Mouse (Mus musculus): ENCODE measurements around the gene Gsap. TPM values are rescaled to one million over a fixed set of nuclear protein-coding genes. Genes with fewer than 3 reads are reported as not detected.
"Not testable (repeated sequence)": the region's sequence is repeated elsewhere in the genome, so short reads cannot be mapped to it uniquely, and the experiment has no call there.

Gene Gsap
- polyA plus RNA-seq, 1 experiment from 2014 or later = 4.7 TPM

GRCm38 (mm10) chr5:21163421-21163820 lies 22.6 kb upstream of the Gsap start:
- no peaks in the 10 kb centered on the region for H3K9me3 ChIP-seq
- H3K4me1 ChIP-seq (replicated peaks) = no peaks in the 10 kb centered on the region
- no peaks in the 10 kb centered on the region for H3K36me3 ChIP-seq
- no peak overlapping the region for H3K9ac ChIP-seq (replicated peaks)
- WGBS = 85% methylated on average over 3 of the region's 3 CpGs
- H3K4me3 ChIP-seq (replicated peaks) = no peak overlapping the region
- no peak for ATAC-seq
- no peak overlapping the region for H3K4me2 ChIP-seq (replicated peaks)
- H3K27me3 ChIP-seq = no peaks in the 10 kb centered on the region
- H3K27ac ChIP-seq = no peak overlapping the region

DNA sequence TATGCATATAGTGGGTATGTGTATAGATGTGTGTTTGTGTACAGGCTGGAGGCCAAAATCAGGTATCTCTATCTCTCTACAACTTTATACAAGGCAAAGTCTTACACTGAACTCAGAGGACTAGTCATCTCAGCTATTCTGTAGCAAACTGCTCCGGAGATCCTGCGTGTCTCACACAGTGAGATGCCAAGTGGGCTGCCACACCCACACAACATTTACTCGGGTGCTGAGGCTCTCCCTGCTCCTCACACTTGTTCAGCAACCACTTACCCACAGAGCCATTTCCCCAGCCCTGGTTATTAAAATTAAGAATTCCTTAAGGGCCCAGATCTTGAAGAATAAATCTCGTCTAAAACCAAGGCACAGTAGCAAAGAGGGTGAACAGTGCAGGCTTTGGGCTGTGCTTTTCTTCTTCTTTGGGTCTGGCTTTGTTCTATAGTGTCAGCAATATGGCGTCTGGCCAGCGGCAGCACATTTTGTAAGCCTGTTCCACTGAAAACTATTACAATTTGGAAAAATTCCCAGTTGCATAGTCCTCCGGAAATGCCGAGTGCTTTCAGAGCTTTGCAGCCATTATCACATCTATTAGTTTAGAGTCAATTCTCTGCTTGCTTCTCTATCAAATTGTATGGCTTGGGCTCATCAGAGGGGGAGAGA lies 17.2 kb upstream of the Gsap start:
- Histone ChIP-seq H3K4me1 (replicated peaks) (0 out of 2 replicates have a peak, but pooled peaks cover 12% of the 10 kb centered on the region), H3K9me3 (no peaks in the 10 kb centered on the region), H3K4me3 (replicated peaks) (no peak overlapping the region), H3K27ac (peak overlapping the region; percentile 51), H3K4me2 (replicated peaks) (no peak overlapping the region), H3K27me3 (no peaks in the 10 kb centered on the region), H3K9ac (replicated peaks) (no peak overlapping the region), H3K36me3 (no peaks in the 10 kb centered on the region)
- 52% methylated on average over 8 of the region's 8 CpGs for WGBS
- peak; percentile 41; the same call in 1 of the 2 replicates for ATAC-seq

DNA sequence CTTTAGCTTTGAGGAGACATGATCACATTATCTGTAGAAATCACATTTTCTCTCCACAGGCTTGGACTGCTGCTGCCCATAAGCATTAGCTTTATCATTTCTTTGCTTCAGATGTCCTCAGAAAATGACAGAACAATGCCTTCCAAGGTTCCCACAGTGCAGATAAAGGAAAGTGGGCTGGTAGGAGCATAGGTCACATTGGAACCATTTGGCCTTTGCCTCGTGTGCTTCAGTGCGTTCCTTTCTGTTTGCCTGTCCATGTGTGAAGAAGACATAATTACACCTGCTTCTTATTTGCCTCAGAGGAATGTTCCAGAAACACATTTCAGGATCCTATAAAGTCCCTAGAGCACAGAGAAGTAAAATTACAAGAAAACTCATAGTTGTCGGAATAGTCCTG lies 16.7 kb upstream of the Gsap start:
- Histone ChIP-seq H3K36me3 (no peaks in the 10 kb centered on the region), H3K27me3 (no peaks in the 10 kb centered on the region), H3K9me3 (no peaks in the 10 kb centered on the region), H3K9ac (replicated peaks) (no peak overlapping the region), H3K4me2 (replicated peaks) (no peak overlapping the region), H3K4me3 (replicated peaks) (no peak overlapping the region), H3K27ac (0 out of 2 replicates have a peak overlapping the region, but pooled peaks have one; percentile 51), H3K4me1 (replicated peaks) (0 out of 2 replicates have a peak, but pooled peaks cover 12% of the 10 kb centered on the region)
- WGBS = 41% methylated on average over 3 of the region's 3 CpGs
- ATAC-seq = peak; percentile 19; the same call in 1 of the 2 replicates

DNA sequence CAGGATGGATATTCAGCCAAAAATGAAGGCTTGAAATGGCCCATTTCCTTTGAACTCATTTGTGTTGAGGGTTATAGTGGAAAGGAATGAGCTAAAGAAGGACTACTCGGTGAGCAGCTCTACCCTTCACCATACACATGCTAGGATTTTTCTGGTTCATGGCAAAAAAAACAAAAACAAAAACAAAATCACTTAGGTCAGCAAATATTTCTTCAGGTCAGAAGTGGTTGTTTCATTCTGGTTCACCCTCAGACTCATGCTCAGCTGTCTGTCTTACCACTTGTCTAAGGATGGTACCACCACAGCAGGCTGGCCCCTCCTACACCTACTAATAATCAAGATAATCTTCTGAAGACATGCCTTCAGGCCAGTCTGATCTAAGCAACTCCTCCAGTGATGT lies 16.2 kb upstream of the Gsap start:
- H3K27ac ChIP-seq = no peak overlapping the region
- 74% methylated on average over 1 of the region's 1 CpGs for WGBS
- H3K4me3 ChIP-seq (replicated peaks) = no peak overlapping the region
- 0 out of 2 replicates have a peak, but pooled peaks cover 12% of the 10 kb centered on the region for H3K4me1 ChIP-seq (replicated peaks)
- H3K9me3 ChIP-seq = no peaks in the 10 kb centered on the region
- no peaks in the 10 kb centered on the region for H3K27me3 ChIP-seq
- H3K9ac ChIP-seq (replicated peaks) = no peak overlapping the region
- H3K36me3 ChIP-seq = no peaks in the 10 kb centered on the region
- no peak overlapping the region for H3K4me2 ChIP-seq (replicated peaks)
- ATAC-seq = no peak

DNA sequence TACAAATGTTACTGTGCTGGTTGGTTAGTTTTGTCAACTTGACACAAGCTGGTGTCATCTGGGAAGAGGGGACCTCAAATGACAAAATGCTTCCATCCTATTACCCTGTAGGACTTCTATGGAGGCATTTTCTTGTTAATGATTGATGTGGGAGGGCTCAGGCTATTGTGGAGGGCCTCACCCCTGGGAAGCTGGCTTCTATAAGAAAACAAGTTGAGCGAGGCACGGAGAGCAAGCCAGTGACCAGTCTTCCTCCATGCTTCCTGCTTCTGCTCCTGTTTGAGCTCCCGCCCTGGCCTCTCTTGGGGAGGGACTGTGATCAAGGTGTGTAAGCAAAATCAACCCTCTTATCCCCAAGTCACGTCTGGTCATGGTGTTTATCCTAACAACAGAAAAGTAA lies 15.6 kb upstream of the Gsap start:
- Histone ChIP-seq H3K4me3 (replicated peaks) (no peak overlapping the region), H3K9ac (replicated peaks) (no peak overlapping the region), H3K9me3 (no peaks in the 10 kb centered on the region), H3K36me3 (no peaks in the 10 kb centered on the region), H3K4me1 (replicated peaks) (peaks cover 17% of the 10 kb centered on the region), H3K4me2 (replicated peaks) (no peak overlapping the region), H3K27ac (no peak overlapping the region), H3K27me3 (no peaks in the 10 kb centered on the region)
- whole genome bisulfite sequencing = 42% methylated on average over 4 of the region's 4 CpGs
- no peak for ATAC-seq

GRCm38 (mm10) chr5:21170898-21171297 lies 15.2 kb upstream of the Gsap start:
- WGBS = 67% methylated on average over 5 of the region's 5 CpGs
- H3K27ac ChIP-seq = peak overlapping the region; percentile 32; the same call in 1 of the 2 replicates
- no peak overlapping the region for H3K9ac ChIP-seq (replicated peaks)
- H3K27me3 ChIP-seq = no peaks in the 10 kb centered on the region
- H3K4me1 ChIP-seq (replicated peaks) = peaks cover 21% of the 10 kb centered on the region
- ATAC-seq = no peak
- no peak overlapping the region for H3K4me2 ChIP-seq (replicated peaks)
- H3K36me3 ChIP-seq = no peaks in the 10 kb centered on the region
- H3K4me3 ChIP-seq (replicated peaks) = no peak overlapping the region
- H3K9me3 ChIP-seq = no peaks in the 10 kb centered on the region

- Histone ChIP-seq H3K4me1 (replicated peaks) (peaks cover 23% of the 10 kb centered on the region), H3K4me3 (replicated peaks) (no peak overlapping the region), H3K27ac (peak overlapping the region; percentile 32; the same call in 1 of the 2 replicates), H3K36me3 (no peaks in the 10 kb centered on the region), H3K4me2 (replicated peaks) (no peak overlapping the region), H3K27me3 (no peaks in the 10 kb centered on the region), H3K9ac (replicated peaks) (no peak overlapping the region), H3K9me3 (no peaks in the 10 kb centered on the region)
- ATAC-seq = no peak
- 53% methylated on average over 6 of the region's 6 CpGs for WGBS
Measured at GRCm38 (mm10) chr5:21171336-21171735, 14.7 kb upstream of the Gsap start.

DNA sequence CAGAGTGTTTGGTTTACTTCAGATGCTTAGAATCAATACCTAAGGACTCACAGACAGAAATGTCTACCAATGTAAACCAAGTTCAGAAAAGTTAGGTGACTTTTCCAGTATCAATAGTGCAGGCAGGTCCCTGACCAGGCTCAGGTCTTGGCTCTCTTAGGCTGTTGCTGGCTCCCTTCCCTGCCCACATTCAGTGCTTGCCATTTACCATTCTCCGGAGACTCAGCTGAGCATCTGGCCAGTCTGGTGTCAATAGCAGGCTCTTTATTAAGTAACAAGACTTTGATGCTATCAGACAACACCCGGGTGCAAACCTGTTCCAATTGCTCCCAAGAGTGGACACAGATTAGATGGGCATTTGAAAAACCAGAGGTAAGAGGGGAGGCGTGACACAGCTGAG lies 13.7 kb upstream of the Gsap start:
- ATAC-seq = no peak
- Histone ChIP-seq H3K36me3 (no peaks in the 10 kb centered on the region), H3K4me3 (replicated peaks) (no peak overlapping the region), H3K27me3 (no peaks in the 10 kb centered on the region), H3K27ac (no peak overlapping the region), H3K4me2 (replicated peaks) (no peak overlapping the region), H3K9me3 (no peaks in the 10 kb centered on the region), H3K9ac (replicated peaks) (no peak overlapping the region), H3K4me1 (replicated peaks) (peaks cover 23% of the 10 kb centered on the region)
- WGBS = 65% methylated on average over 3 of the region's 3 CpGs

DNA sequence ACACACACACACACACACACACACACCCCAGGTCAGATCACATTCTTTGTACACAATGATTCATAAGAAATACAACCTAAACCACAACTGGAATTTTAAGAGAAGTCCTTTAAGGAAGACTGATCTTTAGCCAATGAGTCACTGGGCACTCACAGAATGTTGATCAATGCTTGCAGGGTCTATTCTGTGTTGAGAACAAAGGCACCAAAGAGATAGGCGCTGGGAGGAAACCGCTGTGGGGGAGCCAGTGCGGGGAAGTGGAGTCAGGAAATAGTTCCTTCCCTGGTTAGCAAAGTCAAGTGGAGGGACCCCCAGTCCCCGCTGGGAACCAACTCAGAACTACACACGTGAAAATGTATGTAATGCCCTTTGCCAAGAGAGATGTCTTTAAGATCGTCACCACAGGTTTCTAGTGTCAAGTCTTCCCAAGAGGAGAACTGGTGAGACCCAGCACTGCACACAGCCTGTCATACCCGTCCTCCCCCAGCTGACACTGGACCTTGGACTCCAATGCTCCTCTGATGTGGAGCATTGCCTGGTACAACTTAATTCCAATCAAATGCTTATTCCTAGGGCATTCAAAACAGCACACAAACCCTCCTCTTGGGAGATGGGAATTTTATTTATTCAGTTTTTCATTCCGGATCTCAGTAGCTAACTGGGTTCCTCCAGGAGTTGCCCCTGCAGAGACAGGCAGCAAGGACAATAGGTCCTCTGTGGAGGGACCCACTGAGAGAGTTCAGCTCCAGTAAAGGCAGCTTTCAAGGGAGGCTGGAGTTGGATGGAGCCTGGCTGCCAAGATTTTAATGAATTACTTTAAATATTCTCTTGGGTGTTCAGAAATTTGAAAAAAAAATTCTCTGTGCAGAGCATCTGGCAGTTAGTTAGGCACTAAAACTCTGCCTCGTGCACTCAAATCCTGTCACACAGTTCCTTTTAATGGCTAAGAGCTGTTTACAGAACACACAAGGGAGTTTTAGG lies 10.6 kb upstream of the Gsap start:
- H3K4me1 ChIP-seq (replicated peaks) = peaks cover 21% of the 10 kb centered on the region
- WGBS = 19% methylated on average over 9 of the region's 9 CpGs
- peak overlapping the region; percentile 32; the same call in 1 of the 2 replicates for H3K27ac ChIP-seq

GRCm38 (mm10) chr5:21179496-21179895 lies 6.6 kb upstream of the Gsap start:
- Histone ChIP-seq H3K27me3 (no peaks in the 10 kb centered on the region), H3K4me2 (replicated peaks) (no peak overlapping the region), H3K36me3 (no peaks in the 10 kb centered on the region), H3K27ac (no peak overlapping the region), H3K4me1 (replicated peaks) (peaks cover 11% of the 10 kb centered on the region), H3K9me3 (peaks cover 11% of the 10 kb centered on the region), H3K4me3 (replicated peaks) (no peak overlapping the region), H3K9ac (replicated peaks) (no peak overlapping the region)
- no peak for ATAC-seq

More for the DNA sequence above, 10.6 kb upstream of the Gsap start:
- H3K27me3 ChIP-seq = no peaks in the 10 kb centered on the region
- no peak overlapping the region for H3K4me3 ChIP-seq (replicated peaks)
- no peaks in the 10 kb centered on the region for H3K36me3 ChIP-seq
- ATAC-seq = peak; percentile 55; the same call in 1 of the 2 replicates
- no peak overlapping the region for H3K4me2 ChIP-seq (replicated peaks)
- H3K9ac ChIP-seq (replicated peaks) = no peak overlapping the region
- H3K9me3 ChIP-seq = peaks cover 8% of the 10 kb centered on the region

GRCm38 (mm10) chr5:21183046-21183445 lies 3.0 kb upstream of the Gsap start:
- WGBS = 48% methylated on average over 2 of the region's 2 CpGs
- not testable (repeated sequence) for H3K4me3 ChIP-seq (replicated peaks); H3K4me1 ChIP-seq (replicated peaks); H3K27ac ChIP-seq; H3K27me3 ChIP-seq; H3K36me3 ChIP-seq; H3K9ac ChIP-seq (replicated peaks); H3K4me2 ChIP-seq (replicated peaks); ATAC-seq
- peaks cover 11% of the 10 kb centered on the region for H3K9me3 ChIP-seq

DNA sequence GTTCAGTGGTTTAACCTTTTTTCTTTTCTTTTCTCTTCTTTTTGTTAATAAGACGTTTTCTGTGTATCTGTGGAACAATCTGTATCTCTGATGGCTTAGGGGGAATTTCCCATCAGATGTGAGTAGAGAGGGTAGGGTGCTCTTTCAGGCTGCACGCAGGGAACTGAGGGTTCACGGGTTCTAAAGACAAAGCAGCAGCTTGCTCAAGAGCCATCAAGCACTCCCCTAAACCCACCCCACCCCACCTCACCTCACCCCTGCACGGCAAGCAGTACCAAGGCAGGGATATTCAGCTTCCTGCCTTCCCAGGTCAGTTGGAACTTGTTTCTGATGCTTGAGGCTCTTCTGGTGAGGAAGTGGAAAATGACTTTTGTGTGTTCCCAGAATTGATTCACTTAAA lies 766 bp downstream of the Gsap start:
- H3K27ac ChIP-seq = no peak overlapping the region
- H3K4me3 ChIP-seq (replicated peaks) = peak overlapping the region; percentile 52
- ATAC-seq = peak; percentile 32; the same call in 1 of the 2 replicates
- H3K9ac ChIP-seq (replicated peaks) = peak overlapping the region; percentile 70; the same call in 1 of the 2 replicates
- H3K27me3 ChIP-seq = 0 out of 2 replicates have a peak, but pooled peaks cover 4% of the 10 kb centered on the region
- peaks cover 8% of the 10 kb centered on the region for H3K4me1 ChIP-seq (replicated peaks)
- H3K4me2 ChIP-seq (replicated peaks) = peak overlapping the region; percentile 73
- 13% methylated on average over 4 of the region's 4 CpGs for WGBS
- 0 out of 2 replicates have a peak, but pooled peaks cover 3% of the 10 kb centered on the region for H3K9me3 ChIP-seq
- H3K36me3 ChIP-seq = no peaks in the 10 kb centered on the region
